Mouse (Mus musculus) G1E-ER4 (cell line): ENCODE results near the gene L1cam. TPM values are rescaled to one million over a fixed set of nuclear protein-coding genes. Genes with fewer than 3 reads are reported as not detected.

Source experiments
- GATA1 ChIP-seq: IDR thresholded peaks from one replicate; pipeline ENCODE4 v1.8.0; 2012; ENCODE audit warnings: low read length, inconsistent platforms
- polyA plus RNA-seq: library from polyadenylated mRNA; stranded (reverse); fragments of >175 nt; gene quantifications from 2 replicates; pipeline ENCODE4 v1.2.3, GENCODE M21; 2012

The L1cam gene
- not detected in 2 replicates for polyA plus RNA-seq

DNA sequence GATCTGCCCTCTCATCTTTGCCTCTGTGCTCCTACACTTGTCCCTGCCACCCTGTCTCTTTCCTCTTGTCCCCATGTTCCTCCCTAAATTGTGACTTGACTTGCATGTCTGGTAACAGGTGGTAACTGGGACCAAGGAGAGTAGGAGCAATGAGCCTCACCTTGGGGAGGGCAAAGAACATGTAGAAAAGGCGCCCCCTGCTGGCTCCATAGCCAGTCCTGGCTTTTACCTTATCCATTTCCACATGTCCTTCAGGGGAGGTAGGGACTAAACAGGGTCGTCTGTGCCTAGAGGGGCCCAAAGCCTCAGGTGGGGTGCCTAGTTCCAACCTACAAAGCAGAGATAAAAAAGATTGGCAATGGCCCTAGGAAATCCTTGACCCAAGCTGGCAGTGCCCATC lies at the start of gene L1cam:
Gene L1cam (minus strand): TSS at position 387 of the 400 bp plus-strand sequence.
- no peak for TF ChIP-seq GATA1

DNA sequence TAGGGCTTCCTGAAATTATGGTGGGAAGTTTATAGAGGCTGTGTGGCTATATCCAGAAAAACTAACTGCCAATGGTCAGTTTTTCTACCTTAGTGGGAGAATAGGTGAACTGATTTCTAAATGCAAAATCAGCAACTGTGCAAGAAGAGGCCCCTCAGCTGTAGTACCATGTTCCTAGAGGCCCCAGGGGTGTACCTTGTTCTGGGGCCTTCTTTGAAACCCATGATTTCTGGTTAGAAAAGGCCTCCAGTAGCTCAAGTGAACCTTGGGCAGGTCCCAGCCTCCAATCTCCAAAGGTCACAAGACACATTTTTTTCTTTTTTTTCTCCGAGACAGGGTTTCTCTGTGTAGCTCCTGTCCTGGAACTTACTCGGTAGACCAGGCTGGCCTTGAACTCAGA lies 46.4 kb upstream of the L1cam start:
- no peak for TF ChIP-seq GATA1

DNA sequence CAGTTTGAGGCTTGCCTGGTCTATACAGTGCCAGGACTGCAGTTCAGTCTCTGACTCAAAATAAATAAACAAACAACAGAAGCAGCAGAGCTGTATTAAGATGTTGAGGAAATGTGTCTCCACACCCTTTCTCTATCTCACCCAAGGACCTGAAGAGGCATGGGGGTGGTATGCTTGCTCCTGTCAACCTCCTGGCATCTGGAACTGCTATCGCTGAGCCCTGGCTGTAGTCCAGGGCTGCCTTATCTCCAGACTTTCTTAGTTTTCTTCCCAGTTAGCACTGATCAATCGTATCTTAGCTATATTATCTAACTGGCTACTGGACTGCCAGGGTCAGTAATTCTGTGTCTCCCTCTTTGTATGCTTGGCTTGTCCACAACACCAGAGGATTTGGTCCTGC lies 46.0 kb upstream of the L1cam start:
- no peak for TF ChIP-seq GATA1

DNA sequence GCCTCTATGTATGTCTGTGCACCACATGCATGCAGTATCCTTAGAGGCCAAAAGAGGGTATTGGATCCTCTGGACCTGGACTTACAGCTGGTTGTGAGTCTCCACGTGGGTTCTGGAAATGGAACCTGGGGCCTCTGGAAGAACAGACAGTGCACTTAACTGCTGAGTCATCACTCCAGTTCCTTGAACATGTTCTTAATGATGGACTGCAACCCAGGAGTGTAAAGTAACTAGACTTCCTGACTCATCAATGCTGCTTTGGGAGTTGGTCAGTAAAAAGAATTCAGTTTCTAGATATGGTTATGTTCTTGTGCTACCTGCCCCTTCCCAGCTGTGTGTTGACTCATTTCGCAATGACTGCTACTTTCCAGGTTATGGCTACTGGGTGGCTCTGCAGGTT lies 36.0 kb upstream of the L1cam start:
- TF ChIP-seq GATA1, result no peak

DNA sequence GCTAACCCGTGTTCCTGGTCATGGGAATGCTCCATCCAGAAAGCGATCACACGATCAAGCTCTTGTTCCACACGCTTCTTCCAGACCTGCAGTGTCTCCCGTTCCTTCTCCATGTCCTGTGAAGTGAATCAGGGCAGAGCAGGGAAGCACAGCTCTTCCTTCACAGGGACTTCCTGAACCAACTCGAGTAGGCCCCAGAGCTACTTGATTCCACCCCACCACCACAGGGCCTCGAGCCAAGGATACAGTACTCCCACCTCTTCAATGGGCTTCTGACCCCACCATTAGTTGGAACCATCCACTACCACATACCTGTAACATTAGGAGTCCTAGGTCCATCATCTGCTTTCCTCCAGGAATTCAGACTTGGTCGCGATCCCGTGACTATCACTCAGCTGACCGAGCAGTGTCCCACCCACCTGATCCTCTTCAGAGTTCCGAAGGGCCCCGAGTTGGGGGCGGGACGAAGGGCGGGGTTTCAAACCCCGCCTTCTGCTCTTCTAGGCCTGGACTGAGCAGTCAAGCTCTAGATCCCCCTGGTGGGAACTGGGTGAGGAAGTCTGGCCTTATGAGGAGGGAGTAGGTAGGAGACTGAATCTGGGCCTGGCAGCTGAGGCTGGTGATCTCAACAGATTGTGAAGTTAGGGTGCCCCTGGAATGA lies 34.6 kb upstream of the L1cam start, which contains the start of gene Renbp:
Gene Renbp (minus strand): TSS at position 449 of the 661 bp plus-strand sequence.
- no peak for TF ChIP-seq GATA1

DNA sequence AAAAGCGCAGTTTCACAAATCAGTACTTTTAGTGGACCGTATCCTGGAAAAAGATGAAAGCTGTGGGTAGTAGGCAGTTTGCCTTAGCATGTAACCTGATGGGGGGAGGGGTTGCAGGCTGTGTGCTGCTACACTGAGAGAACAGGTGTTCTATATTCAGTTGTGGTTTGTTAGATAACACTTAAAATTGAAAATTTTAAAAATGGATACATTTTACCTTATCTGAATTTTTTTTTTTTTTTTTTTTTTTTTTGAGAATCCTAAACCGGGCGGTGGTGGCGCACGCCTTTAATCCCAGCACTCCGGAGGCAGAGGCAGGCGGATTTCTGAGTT lies 26.6 kb upstream of the L1cam start:
- TF ChIP-seq GATA1, result no peak

DNA sequence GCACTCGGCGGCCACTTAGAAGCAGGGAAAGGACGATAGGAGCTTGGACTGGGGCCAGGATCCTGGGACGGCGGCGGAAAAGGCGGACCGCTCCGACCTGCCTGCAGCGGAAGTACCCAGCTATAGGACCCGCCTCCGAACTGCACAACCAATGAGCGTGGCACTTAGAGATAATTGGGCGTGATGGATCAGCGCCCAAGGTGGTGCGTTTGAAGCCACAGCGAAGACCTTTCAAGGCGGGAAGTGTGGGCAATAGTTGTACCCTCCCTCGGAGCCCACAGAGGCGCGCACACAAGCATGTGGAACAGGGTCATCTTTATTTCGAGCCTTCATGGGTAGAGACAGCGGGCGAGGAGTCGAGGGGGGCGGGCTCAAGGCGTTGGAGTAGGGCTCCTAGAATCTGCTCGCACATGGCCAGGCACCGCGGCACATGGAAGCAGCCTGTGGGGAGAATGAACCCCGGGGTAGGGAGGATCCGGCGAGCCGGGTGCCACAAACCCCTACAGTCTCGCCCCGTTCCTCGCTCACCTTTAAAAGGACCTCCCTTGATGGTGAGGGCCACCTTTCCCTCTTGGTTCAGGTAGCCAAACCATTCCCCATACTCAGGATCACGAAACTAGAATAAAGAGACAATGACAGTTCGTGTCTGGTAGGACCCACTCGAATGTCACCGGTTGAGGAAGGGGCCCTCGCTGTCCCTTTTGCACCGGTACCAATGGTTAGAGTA lies 26.1 kb upstream of the L1cam start, which contains the start of the genes Arhgap4 and Naa10:
Gene Arhgap4 (minus strand): TSS at position 48 of the 727 bp plus-strand sequence.
Gene Naa10 (minus strand): TSS at position 122 of the 727 bp plus-strand sequence.
- TF ChIP-seq GATA1, result no peak

DNA sequence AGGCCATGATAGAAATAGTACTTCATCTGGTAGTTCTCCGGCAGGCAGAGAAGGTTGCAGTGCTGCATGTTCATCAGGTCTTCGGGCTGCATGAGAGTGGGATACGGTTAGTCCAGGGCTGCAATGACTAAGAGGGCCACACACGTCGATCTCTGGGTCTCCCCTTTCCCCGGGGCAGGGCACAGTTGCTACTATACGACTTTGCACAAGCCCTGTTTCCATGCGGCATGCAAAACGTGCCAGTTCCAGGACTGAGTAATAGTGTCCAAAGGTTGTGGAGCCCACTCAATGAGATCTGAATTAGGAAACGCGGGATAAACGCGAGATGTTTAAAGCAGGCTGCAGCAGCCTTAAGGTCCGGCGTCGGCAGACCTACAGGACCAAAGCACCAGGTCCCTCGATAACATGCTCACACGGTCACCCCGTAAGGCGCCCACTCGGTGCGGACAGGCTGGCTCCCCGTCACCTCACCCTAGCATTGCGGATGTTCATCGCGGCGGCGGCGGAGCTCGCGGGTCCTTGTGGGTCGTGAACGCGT lies 25.4 kb upstream of the L1cam start:
- TF ChIP-seq GATA1, result no peak

DNA sequence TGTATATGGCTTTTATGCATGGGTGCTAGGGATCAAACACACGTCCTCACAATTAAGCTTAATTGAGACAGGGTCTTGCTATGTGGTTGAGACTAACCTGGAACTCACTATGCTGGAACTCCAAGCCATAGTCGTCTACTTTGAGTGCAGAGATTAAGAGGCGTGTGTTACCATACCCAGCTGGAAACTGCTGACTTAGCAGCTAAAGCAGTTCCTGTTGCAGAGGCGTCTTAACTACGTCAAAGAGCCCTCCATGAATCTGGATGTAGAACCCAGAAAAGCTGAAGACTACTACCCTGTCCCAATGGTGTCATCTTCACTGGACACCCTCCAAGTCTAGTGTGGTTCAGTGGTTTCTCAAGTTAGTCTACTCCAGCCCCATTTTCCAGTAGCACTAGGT lies 22.7 kb upstream of the L1cam start:
- no peak for TF ChIP-seq GATA1

DNA sequence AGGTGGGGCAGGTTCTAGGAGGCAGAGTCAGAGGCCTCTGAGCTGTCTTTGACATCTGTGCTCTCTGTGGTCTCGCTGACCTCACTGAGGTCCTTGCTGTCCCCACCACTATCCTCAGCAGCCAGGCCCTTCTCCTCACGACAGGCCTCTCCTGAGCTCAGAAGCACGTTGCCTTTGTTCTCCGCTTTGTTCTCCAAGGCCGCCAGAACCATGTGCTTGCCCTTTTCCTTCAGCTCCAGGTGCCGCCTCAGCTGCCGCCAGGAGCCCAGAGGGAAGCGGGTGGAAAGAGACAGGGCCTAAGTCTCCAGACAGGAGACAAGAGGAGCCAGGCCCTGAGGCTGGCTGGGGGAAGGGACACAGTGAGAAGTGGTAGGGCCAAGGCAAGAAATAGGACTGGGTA lies 21.0 kb upstream of the L1cam start:
- TF ChIP-seq GATA1, result no peak

DNA sequence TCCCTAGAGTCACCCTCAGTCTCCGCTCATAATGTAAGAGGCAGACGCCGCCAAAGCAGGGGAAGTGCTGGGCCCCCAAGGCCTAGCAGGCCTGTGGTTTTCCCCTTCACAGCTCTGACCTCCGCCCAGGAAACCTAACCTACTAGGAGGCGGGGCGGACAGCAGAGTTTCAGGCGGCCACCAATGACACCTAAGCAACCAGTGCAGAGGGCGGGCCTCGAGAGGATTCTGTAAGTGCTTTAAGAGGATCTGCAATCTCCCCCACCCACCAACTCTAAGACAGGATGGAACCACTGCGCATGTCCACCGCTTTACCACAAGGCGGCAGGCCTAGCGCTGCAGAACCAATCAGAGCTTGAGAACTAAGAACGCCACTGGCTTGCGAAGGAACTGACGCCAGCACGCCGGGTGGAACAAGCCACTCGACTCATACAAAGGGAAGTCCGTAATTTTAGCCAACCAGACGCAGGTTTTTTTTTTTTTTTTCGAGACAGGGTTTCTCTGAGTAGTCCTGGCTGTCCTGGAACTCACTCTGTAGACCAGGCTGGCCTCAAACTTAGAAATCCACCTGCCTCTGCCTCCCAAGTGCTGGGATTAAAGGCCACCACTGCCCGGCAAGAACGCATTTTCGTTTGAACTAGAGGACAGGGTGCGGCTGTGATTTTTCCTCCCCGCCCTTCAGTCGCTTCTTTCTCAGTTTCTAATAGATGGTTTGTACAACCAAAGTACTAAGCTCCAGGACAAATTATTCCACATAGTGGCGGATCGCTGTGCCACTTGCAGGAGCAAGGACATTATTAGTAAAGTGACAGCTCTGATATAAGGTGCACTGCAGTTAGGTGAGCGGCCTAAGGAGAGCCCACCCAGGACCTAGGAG lies 19.2 kb upstream of the L1cam start:
- no peak for TF ChIP-seq GATA1

DNA sequence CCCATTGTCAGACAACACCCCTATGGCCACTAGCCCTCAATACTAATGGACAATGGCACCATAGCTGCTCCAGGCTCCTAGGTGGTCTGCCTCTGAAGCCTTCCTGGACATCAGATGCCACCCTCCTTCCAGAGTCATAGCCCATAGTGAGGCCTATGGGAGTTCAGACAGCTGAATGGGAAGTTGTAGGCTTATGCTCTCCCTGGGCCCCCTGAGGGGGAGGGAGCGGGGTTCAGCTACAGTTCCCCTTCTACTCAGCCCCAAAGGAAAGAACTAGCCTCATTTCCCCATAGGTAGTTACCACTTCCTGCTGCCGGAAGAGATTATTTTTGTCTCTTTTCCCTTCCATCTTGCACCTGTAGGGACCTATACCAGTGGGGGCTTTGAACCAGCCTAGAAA lies 15.7 kb upstream of the L1cam start:
- no peak for TF ChIP-seq GATA1

DNA sequence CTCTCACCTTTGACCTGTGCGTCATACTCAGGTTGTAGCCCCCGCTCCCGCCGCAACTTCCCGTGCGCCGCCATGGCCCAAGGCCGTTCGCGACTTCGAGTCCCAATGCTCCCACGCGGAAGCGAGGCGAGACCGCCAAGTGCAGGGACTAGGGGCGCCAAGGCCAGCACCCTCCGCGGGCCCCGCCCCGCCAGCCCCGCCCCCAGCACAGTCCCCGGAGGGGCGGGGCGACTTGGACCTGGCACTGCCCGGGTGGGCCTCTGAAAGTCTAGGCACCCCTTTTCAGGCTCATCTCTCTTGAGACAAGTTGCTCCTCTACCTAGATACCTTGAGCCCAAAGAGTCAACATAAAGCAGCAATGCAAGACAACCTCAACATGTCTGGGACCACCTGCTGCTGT lies 15.3 kb upstream of the L1cam start:
- no peak for TF ChIP-seq GATA1

DNA sequence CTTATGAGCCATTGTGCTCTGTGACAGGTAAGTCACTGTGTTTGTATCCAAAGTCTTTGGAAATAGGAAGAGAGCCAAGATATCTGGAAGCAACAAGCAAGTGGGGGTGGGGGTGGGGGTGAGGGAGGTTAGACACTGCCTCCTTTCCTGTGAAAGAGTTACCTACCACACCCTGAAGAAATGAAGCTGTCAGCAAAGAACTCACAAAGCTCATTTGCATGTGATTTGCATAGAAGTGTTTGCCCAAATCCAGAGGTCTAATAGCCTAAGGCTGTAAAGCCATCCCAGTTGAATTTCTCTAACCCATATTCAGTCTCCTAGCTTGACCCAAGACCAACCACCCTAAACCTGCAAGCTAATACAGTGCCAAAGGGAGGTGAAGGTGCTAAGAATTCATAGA lies 14.5 kb upstream of the L1cam start:
- TF ChIP-seq GATA1, result no peak

DNA sequence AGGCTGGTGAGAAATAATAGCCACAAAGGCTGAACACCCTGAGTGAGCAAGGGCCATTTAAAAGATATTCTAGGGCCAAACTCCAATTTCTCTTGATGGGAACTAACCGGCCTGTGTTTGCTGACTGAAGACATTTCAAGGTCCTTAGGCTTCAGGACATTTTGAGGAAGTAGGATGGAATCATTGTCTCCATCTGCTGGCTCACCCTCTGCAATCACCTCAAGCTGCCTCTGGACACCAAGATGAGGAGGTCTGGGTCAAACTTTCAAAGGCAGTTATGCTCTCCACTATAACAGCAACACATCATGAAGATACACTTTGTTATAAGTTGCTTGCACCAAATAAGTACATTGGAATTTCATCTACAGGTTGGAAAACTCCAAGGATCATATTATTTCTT lies 14.1 kb upstream of the L1cam start:
- TF ChIP-seq GATA1, result no peak

DNA sequence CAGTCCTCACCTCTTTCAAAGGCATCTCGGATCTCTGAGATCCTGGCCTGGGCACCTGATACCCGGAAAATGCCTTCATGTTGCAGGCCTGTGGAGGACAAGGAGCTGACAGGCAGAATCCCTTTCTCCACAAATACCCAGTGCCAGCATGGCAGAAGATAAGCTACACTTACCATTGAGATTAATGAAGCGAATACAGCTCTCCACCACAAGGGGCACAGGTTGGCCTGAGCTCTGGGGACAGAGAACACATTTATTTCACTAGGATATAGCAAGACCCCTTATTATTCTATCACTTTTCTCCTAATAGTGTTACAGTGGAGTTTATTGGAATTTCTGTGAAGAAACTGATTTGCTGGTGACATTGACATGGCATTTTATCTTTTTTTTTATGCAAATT lies 2.1 kb upstream of the L1cam start:
- no peak for TF ChIP-seq GATA1
